Mouse (Mus musculus) liver, adult 2 months (tissue): ENCODE results near the gene Sema3g. TPM values are rescaled to one million over a fixed set of nuclear protein-coding genes. Genes with fewer than 3 reads are reported as not detected.
A peak's percentile ranks its signal among the peaks of the same experiment; 100 is the strongest.

Experiments
- DNase-seq: peaks from one replicate; pipeline ENCODE4 v3.0.0-alpha.2; 2011; ENCODE audit warnings: low read depth, low spot score; ENCODE audit errors: extremely low read depth
- H3K27ac ChIP-seq: fragments of 200-500 bp; replicated peaks from 2 replicates; pipeline ENCODE4 v1.5.1; 2012; ENCODE audit warnings: low read depth, mild to moderate bottlenecking, control low read depth, inconsistent platforms, low read length; ENCODE audit not compliant: insufficient read depth
- H3K27me3 ChIP-seq: fragments of 200-500 bp; 2 replicates; pipeline ENCODE4 v1.6.1; 2012; ENCODE audit warnings: mild to moderate bottlenecking, moderate library complexity, low read length, inconsistent platforms; ENCODE audit not compliant: control insufficient read depth, insufficient read depth
- H3K36me3 ChIP-seq: fragments of 200-500 bp; 2 replicates; pipeline ENCODE4 v1.6.1; 2012; ENCODE audit warnings: low read length, inconsistent platforms; ENCODE audit not compliant: control insufficient read depth, insufficient read depth
- H3K4me1 ChIP-seq: fragments of 200-500 bp; 2 replicates; pipeline ENCODE4 v1.6.1; 2011; ENCODE audit warnings: low read length; ENCODE audit not compliant: control insufficient read depth, insufficient read depth
- H3K4me3 ChIP-seq: fragments of 200-500 bp; 2 replicates; pipeline ENCODE4 v1.5.1; 2011; ENCODE audit warnings: low read depth, mild to moderate bottlenecking, control low read depth, low read length, moderate library complexity; ENCODE audit not compliant: insufficient read depth
- H3K79me2 ChIP-seq: fragments of 200-500 bp; 2 replicates; pipeline ENCODE4 v1.6.1; 2012; ENCODE audit warnings: inconsistent platforms, mild to moderate bottlenecking, low read length, moderate library complexity; ENCODE audit not compliant: control insufficient read depth, insufficient read depth
- H3K9ac ChIP-seq: fragments of 200-500 bp; 2 replicates; pipeline ENCODE4 v1.6.1; 2012; ENCODE audit warnings: low read depth, mild to moderate bottlenecking, control low read depth, inconsistent platforms, low read length
- CTCF ChIP-seq: fragments of 200-500 bp; IDR thresholded peaks from 2 replicates; pipeline ENCODE4 v1.5.1; 2011; ENCODE audit warnings: low read depth, low read length, control low read depth
- POLR2A ChIP-seq: fragments of 200-500 bp; IDR thresholded peaks from 2 replicates; pipeline ENCODE4 v1.6.1; 2011; ENCODE audit warnings: low read length, control low read depth; ENCODE audit not compliant: insufficient read depth; ENCODE audit errors: extremely low read depth
- WGBS: fragments of 180-500 bp; shearing (Covaris S2); methylation state at CpG from one replicate; pipeline ENCODE4 v1.1.7; 2018; 5-methylcytosine and 5-hydroxymethylcytosine counted together
- polyA plus RNA-seq: library from polyadenylated mRNA; depleted of rRNA; stranded (reverse); fragments of >200 nt; gene quantifications from 2 replicates; pipeline ENCODE4 v1.2.3, GENCODE M21; 2012
- total RNA-seq: library from RNA; depleted of rRNA; stranded (reverse); fragments of >200 nt; gene quantifications from 2 replicates; pipeline ENCODE4 v1.2.3, GENCODE M21; 2014

Gene Sema3g
- total and polyA plus RNA-seq, 2 experiments, result under 0.01 to 0.05 TPM

- Histone ChIP-seq H3K27ac (0 out of 2 replicates have a peak overlapping the region, but pooled peaks have one; percentile 10), H3K4me3 (no peak overlapping the region; the same call in 1 of the 2 replicates), H3K27me3 (no peaks in the 10 kb centered on the region), H3K79me2 (no peaks in the 10 kb centered on the region; the same call in 1 of the 2 replicates), H3K9ac (no peak overlapping the region), H3K4me1 (peaks cover 23% of the 10 kb centered on the region), H3K36me3 (peaks cover 28% of the 10 kb centered on the region)
- DNase-seq, result no peak
- TF ChIP-seq POLR2A, result no peak
- TF ChIP-seq CTCF, result no peak
- WGBS, result 68% methylated on average over 16 of the region's 16 CpGs
Observed at GRCm38 (mm10) chr14:31197547-31198516, 19.8 kb upstream of the Sema3g start.

DNA sequence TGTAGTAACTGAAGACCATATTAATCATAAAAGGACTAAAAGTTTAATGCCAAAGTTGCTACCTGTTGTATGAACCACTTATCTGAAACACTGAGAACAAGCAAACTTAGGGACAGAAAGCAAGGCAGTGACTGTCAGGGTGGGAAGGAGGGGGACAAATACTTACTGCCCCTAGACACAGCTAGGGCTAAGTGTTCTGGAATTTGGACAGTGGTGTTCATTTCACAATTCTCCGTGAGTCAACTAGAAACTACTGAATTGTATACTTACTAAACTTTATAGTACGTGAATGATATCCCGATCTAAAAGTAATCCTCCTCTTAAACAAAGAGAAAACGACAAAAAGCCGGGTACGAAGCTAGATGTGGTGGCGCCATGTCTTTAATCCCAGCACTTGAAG lies 18.1 kb upstream of the Sema3g start:
- no peak for DNase-seq
- H3K9ac ChIP-seq, result no peak overlapping the region
- peaks cover 6% of the 10 kb centered on the region; the same call in 1 of the 2 replicates for H3K79me2 ChIP-seq
- WGBS, result 70% methylated on average over 7 of the region's 7 CpGs
- H3K4me3 ChIP-seq, result no peak overlapping the region
- H3K4me1 ChIP-seq, result peaks cover 14% of the 10 kb centered on the region
- H3K27me3 ChIP-seq, result no peaks in the 10 kb centered on the region
- H3K36me3 ChIP-seq, result peaks cover 34% of the 10 kb centered on the region
- H3K27ac ChIP-seq, result no peak overlapping the region
- no peak for TF ChIP-seq CTCF
- no peak for TF ChIP-seq POLR2A

GRCm38 (mm10) chr14:31200038-31200437 lies 17.6 kb upstream of the Sema3g start:
- no peak overlapping the region for H3K27ac ChIP-seq
- no peak overlapping the region for H3K4me3 ChIP-seq
- no peaks in the 10 kb centered on the region for H3K27me3 ChIP-seq
- peaks cover 34% of the 10 kb centered on the region for H3K36me3 ChIP-seq
- H3K4me1 ChIP-seq, result peaks cover 15% of the 10 kb centered on the region
- H3K79me2 ChIP-seq, result peaks cover 9% of the 10 kb centered on the region; the same call in 1 of the 2 replicates
- WGBS, result 78% methylated on average over 3 of the region's 3 CpGs
- DNase-seq, result no peak
- H3K9ac ChIP-seq, result no peak overlapping the region
- TF ChIP-seq CTCF (no peak), POLR2A (no peak)

DNA sequence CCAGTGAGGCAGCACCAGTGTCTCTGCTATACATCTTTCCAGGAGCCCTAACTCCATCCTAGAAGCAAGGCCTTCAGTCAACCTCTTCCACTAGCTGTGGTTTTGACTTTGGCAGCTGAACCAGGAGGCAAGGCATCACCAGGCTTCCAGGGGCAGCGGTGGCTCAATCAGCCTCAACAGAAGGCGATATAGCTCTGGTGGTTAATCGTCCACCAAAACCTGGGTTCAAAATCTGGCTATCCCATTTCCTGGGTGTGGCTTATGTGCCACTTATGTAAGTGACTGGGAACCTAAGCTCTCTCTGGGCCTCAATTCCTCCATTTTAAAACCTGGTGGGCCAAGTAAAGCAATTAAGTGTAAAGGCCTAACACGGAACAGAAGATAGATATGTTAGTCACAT lies 12.8 kb upstream of the Sema3g start:
- Histone ChIP-seq H3K27ac (no peak overlapping the region; the same call in 1 of the 2 replicates), H3K4me3 (peak overlapping the region; percentile 84; the same call in 1 of the 2 replicates), H3K27me3 (no peaks in the 10 kb centered on the region), H3K4me1 (peaks cover 11% of the 10 kb centered on the region; the same call in 1 of the 2 replicates), H3K36me3 (peaks cover 29% of the 10 kb centered on the region), H3K79me2 (peaks cover 19% of the 10 kb centered on the region; the same call in 1 of the 2 replicates), H3K9ac (peak overlapping the region; percentile 95)
- WGBS, result 24% methylated on average over 4 of the region's 4 CpGs
- DNase-seq, result peak; percentile 37
- TF ChIP-seq CTCF (no peak), POLR2A (no peak)

- DNase-seq, result peak; percentile 32
- peaks cover 28% of the 10 kb centered on the region for H3K36me3 ChIP-seq
- WGBS, result 11% methylated on average over 8 of the region's 8 CpGs
Observed at GRCm38 (mm10) chr14:31205244-31205561, 12.5 kb upstream of the Sema3g start.

More at GRCm38 (mm10) chr14:31205244-31205561, 12.5 kb upstream of the Sema3g start:
- peaks cover 11% of the 10 kb centered on the region; the same call in 1 of the 2 replicates for H3K4me1 ChIP-seq
- H3K79me2 ChIP-seq, result peaks cover 19% of the 10 kb centered on the region; the same call in 1 of the 2 replicates
- H3K27me3 ChIP-seq, result no peaks in the 10 kb centered on the region
- peak overlapping the region; percentile 95 for H3K9ac ChIP-seq
- H3K4me3 ChIP-seq, result peak overlapping the region; percentile 84
- H3K27ac ChIP-seq, result peak overlapping the region; percentile 73
- TF ChIP-seq CTCF (no peak), POLR2A (no peak)
